Mouse (Mus musculus) left cerebral cortex, postnatal 25 days (tissue): ENCODE measurements around the gene Gm12184. TPM values are rescaled to one million over a fixed set of nuclear protein-coding genes. Genes with fewer than 3 reads are reported as not detected.
A peak's percentile ranks its signal among the peaks of the same experiment; 100 is the strongest.
"Not testable (repeated sequence)": the region's sequence is repeated elsewhere in the genome, so short reads cannot be mapped to it uniquely, and the experiment has no call there.

Experiments
- DNase-seq, 2 experiments: peaks; one replicate each; pipeline ENCODE4 v3.0.0; 2022; ENCODE audit warnings: low spot score in 2 of 2, mixed read lengths in 1 of 2
- intact Hi-C: fragments of 180-260 bp; cut with DNase I; formaldehyde crosslinking; loops from one replicate; pipeline ENCODE4 v1.15.1; 2025
- total RNA-seq, 2 experiments: library from RNA; stranded (reverse); gene quantifications; 2 replicates each; pipeline ENCODE4 v1.2.3; 2021

Gm12184 gene
- total RNA-seq, 2 experiments from 2014 or later: 0.99 to 1.5 TPM

GRCm38 (mm10) chr11:48830279-48830678 lies 3.8 kb upstream of the Gm12184 start:
- DNase-seq: no peak
- intact Hi-C loops: no loop called here

- no peak for DNase-seq
- intact Hi-C loops: no loop called here
Observed at GRCm38 (mm10) chr11:48827926-48828325, 1.5 kb upstream of the Gm12184 start.

GRCm38 (mm10) chr11:48826752-48827096 lies 269 bp upstream of the Gm12184 start:
- DNase-seq: no peak
- intact Hi-C loops: no loop called here

- intact Hi-C loops: no loop called here
- DNase-seq: no peak
Observed at GRCm38 (mm10) chr11:48824311-48824830, 2.1 kb downstream of the Gm12184 start.

GRCm38 (mm10) chr11:48823536-48823972 lies 2.9 kb downstream of the Gm12184 start:
- peak; percentile 54 to 62 for DNase-seq
- intact Hi-C loops: no loop called here

GRCm38 (mm10) chr11:48822768-48823512 lies 3.5 kb downstream of the Gm12184 start:
- DNase-seq: no peak
- intact Hi-C loops: no loop called here

- intact Hi-C loops, DNase-seq: not testable (repeated sequence)
Observed at GRCm38 (mm10) chr11:48821299-48821698, 5.2 kb downstream of the Gm12184 start.

GRCm38 (mm10) chr11:48820308-48820674 lies 6.2 kb downstream of the Gm12184 start:
- intact Hi-C loops: no loop called here
- no peak for DNase-seq

GRCm38 (mm10) chr11:48819614-48820307 lies 6.7 kb downstream of the Gm12184 start:
- no peak for DNase-seq
- intact Hi-C loops: loop anchor here (2.0 to 5.0 kb wide), 2 partner anchors 15 to 383 kb away; partner anchors contain the start of gene Zfp62

- peak; percentile 88 to 95 for DNase-seq
- intact Hi-C loops: loop anchor here (2.0 to 5.0 kb wide), 2 partner anchors 16 to 384 kb away; partner anchors contain the start of gene Zfp62
Observed at GRCm38 (mm10) chr11:48818346-48818745, 8.1 kb downstream of the Gm12184 start.

- no peak for DNase-seq
- intact Hi-C loops: loop anchor here (1.0 to 5.0 kb wide), 4 partner anchors 17 to 385 kb away; partner anchors contain the start of genes Rack1 and Zfp62
Observed at GRCm38 (mm10) chr11:48817794-48818193, 8.7 kb downstream of the Gm12184 start.

- peak; percentile 99 for DNase-seq
Observed at GRCm38 (mm10) chr11:48816800-48817665, 9.4 kb downstream of the Gm12184 start, which contains the start of gene Trim41. TSS of gene Trim41 (minus strand) at chr11:48817353.

GRCm38 (mm10) chr11:48816281-48816781 lies 10.1 kb downstream of the Gm12184 start:
- DNase-seq: peak; percentile 46 to 48
- intact Hi-C loops: loop anchor here (5.0 kb wide), 1 partner anchor 386 kb away; the partner anchor contains the start of gene Zfp62

More at GRCm38 (mm10) chr11:48816800-48817665, 9.4 kb downstream of the Gm12184 start, which contains the start of gene Trim41:
- intact Hi-C loops: loop anchor here (1.0 to 5.0 kb wide), 3 partner anchors 17 to 385 kb away; partner anchors contain the start of genes Rack1 and Zfp62

- DNase-seq: no peak
- intact Hi-C loops: loop anchor here (5.0 kb wide), 1 partner anchor 386 kb away; the partner anchor contains the start of gene Zfp62
Observed at GRCm38 (mm10) chr11:48815851-48816250, 10.6 kb downstream of the Gm12184 start.

GRCm38 (mm10) chr11:48813782-48814181 lies 12.7 kb downstream of the Gm12184 start:
- DNase-seq: no peak
- intact Hi-C loops: no loop called here

GRCm38 (mm10) chr11:48810142-48810541 lies 16.3 kb downstream of the Gm12184 start:
- intact Hi-C loops: no loop called here
- DNase-seq: no peak

- no peak for DNase-seq
- intact Hi-C loops: loop anchor here (10.0 kb wide), 1 partner anchor 445 kb away; no protein-coding TSS in a partner anchor
Observed at GRCm38 (mm10) chr11:48809434-48809830, 17.0 kb downstream of the Gm12184 start.

- no peak for DNase-seq
- intact Hi-C loops: loop anchor here (10.0 kb wide), 1 partner anchor 446 kb away; no protein-coding TSS in a partner anchor
Observed at GRCm38 (mm10) chr11:48808737-48809433, 17.6 kb downstream of the Gm12184 start.
